In the genomic region with DNA sequence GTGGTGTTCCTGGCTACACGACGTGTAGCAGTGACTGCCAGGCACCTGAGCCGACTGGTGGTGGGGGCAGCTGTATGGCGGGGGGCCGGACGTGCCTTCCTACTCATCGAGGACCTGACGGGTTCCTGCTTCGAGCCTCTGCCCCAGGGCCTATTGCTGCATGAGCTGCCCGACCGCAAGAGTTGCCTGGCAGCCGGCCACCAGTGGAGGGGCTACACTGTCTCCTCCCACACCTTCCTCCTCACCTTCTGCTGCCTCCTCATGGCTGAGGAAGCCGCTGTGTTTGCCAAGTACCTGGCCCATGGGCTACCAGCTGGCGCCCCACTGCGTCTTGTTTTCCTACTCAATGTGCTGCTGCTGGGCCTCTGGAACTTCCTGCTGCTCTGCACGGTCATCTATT, we compare ENCODE assay signal across 12 mouse cellular contexts. TPM values are rescaled to one million over a fixed set of nuclear protein-coding genes. Genes with fewer than 3 reads are reported as not detected.
A peak's percentile ranks its signal among the peaks of the same experiment; 100 is the strongest.
DNase-seq lines count a peak whose midpoint lies in the region; ATAC-seq and TF ChIP-seq lines count a peak whose summit lies in the region.
"Had no signal": no experiment of that assay in that cellular context is flagged by ENCODE, and none has a peak within 500 bp of the region (broad histone marks: within the 10 kb centered on the region; RNA-seq: fewer than 3 reads in every experiment).

No protein-coding gene starts in this region.

- peaks cover 2% of the 10 kb centered on the region for H3K4me1 ChIP-seq in liver, adult 2 months (ENCODE audit: control insufficient read depth, insufficient read depth, low read length)
- peaks cover 12% of the 10 kb centered on the region; the same call in 1 of the 2 replicates for H3K4me1 ChIP-seq in liver, embryonic 11.5 days (replicated peaks; ENCODE audit: control insufficient read depth, insufficient read depth, low read length)
- H3K4me1 ChIP-seq in limb, embryonic 12.5 days (replicated peaks): peaks cover 15% of the 10 kb centered on the region
- peaks cover 23% of the 10 kb centered on the region for H3K4me1 ChIP-seq in testis, adult 2 months (ENCODE audit: control insufficient read depth, insufficient read depth, low read length)

- no peak overlapping the region for H3K4me2 ChIP-seq in liver, embryonic 11.5 days
- H3K4me2 ChIP-seq in limb, embryonic 12.5 days: peak overlapping the region; percentile 23; the same call in 1 of the 2 replicates
- H3K4me2 ChIP-seq: intestine, embryonic 15.5 days had no signal

- 86% methylated on average over 16 of the region's 16 CpGs for whole genome bisulfite sequencing in liver, adult 2 months
- 76% methylated on average over 16 of the region's 16 CpGs for WGBS in liver, embryonic 11.5 days
- WGBS in limb, embryonic 12.5 days: 76% methylated on average over 16 of the region's 16 CpGs

- peak; percentile 60 for DNase-seq in cerebellum, postnatal 10 days
- DNase-seq in liver, adult 2 months (ENCODE audit: extremely low read depth, low read depth, low spot score): no peak
- DNase-seq in liver, embryonic 11.5 days (ENCODE audit: low spot score): no peak
- no peak for DNase-seq in B cell, adult 2 months
- no peak for DNase-seq in spleen, postnatal 4 days (ENCODE audit: low spot score in 2 of 2)
- DNase-seq: cerebellum, postnatal 36 days; thymus, postnatal 25 days had no signal

- TF ChIP-seq POLR2A in liver, adult 2 months (IDR thresholded peaks at IDR 0.05; ENCODE audit: extremely low read depth, insufficient read depth, low read length): no peak
- TF ChIP-seq POLR2A in testis, adult 2 months (IDR thresholded peaks at IDR 0.05; ENCODE audit: control insufficient read depth, low read depth, low read length): no peak

- no peak for ATAC-seq in cerebellum, adult (ENCODE audit: insufficient number of reproducible peaks, low FRiP score, low TSS enrichment)
- ATAC-seq in liver, embryonic 11.5 days (replicated peaks; ENCODE audit: low FRiP score): no peak
- no peak for ATAC-seq in limb, embryonic 12.5 days (ENCODE audit: insufficient number of reproducible peaks, insufficient read depth, low FRiP score, low TSS enrichment, low read depth)
- ATAC-seq: intestine, embryonic 15.5 days had no signal

- no peak for TF ChIP-seq CTCF in liver, adult 2 months (IDR thresholded peaks at IDR 0.05; ENCODE audit: low read depth, low read length)
- no peak for TF ChIP-seq CTCF in testis, adult 2 months (IDR thresholded peaks at IDR 0.05; ENCODE audit: control insufficient read depth, insufficient read depth, insufficient replicate concordance, low read depth, low read length)

- H3K4me3 ChIP-seq in liver, adult 2 months (ENCODE audit: insufficient read depth, low read depth, low read length): peak overlapping the region; percentile 37; the same call in 1 of the 2 replicates
- H3K4me3 ChIP-seq in liver, embryonic 11.5 days (ENCODE audit: low read depth, low read length): no peak overlapping the region
- peak overlapping the region; percentile 11; the same call in 1 of the 2 replicates for H3K4me3 ChIP-seq in limb, embryonic 12.5 days (replicated peaks)
- H3K4me3 ChIP-seq in testis, adult 2 months (ENCODE audit: control insufficient read depth, low read depth, low read length): peak overlapping the region; percentile 30
- H3K4me3 ChIP-seq: intestine, embryonic 15.5 days; megakaryocyte, embryonic 14.5 days had no signal

- peaks cover 7% of the 10 kb centered on the region; the same call in 1 of the 2 replicates for H3K36me3 ChIP-seq in liver, adult 2 months (ENCODE audit: control insufficient read depth, insufficient read depth, low read length)
- peaks cover 6% of the 10 kb centered on the region; the same call in 1 of the 2 replicates for H3K36me3 ChIP-seq in liver, embryonic 11.5 days (ENCODE audit: control insufficient read depth, insufficient read depth, low read length)
- peaks cover 17% of the 10 kb centered on the region for H3K36me3 ChIP-seq in limb, embryonic 12.5 days
- no peaks in the 10 kb centered on the region for H3K36me3 ChIP-seq in testis, adult 2 months (ENCODE audit: control insufficient read depth, insufficient read depth, low read length)

- H3K27ac ChIP-seq in liver, adult 2 months (replicated peaks; ENCODE audit: insufficient read depth, low read depth, low read length): peak overlapping the region; percentile 85; the same call in 1 of the 2 replicates
- H3K27ac ChIP-seq in liver, embryonic 11.5 days (ENCODE audit: low read depth, low read length): no peak overlapping the region
- H3K27ac ChIP-seq in limb, embryonic 12.5 days: 0 out of 2 replicates have a peak overlapping the region, but pooled peaks have one; percentile 7
- no peak overlapping the region for H3K27ac ChIP-seq in testis, adult 2 months (ENCODE audit: control insufficient read depth, insufficient read depth, low read depth, low read length)
- H3K27ac ChIP-seq: intestine, embryonic 15.5 days had no signal

- no peaks in the 10 kb centered on the region for H3K27me3 ChIP-seq in liver, adult 2 months (ENCODE audit: control insufficient read depth, insufficient read depth, low read length)
- H3K27me3 ChIP-seq in liver, embryonic 11.5 days (replicated peaks; ENCODE audit: control insufficient read depth, insufficient read depth, low read length): no peaks in the 10 kb centered on the region
- H3K27me3 ChIP-seq in limb, embryonic 12.5 days: no peaks in the 10 kb centered on the region
- H3K27me3 ChIP-seq in testis, adult 2 months (ENCODE audit: control insufficient read depth, insufficient read depth, low read length): no peaks in the 10 kb centered on the region
- H3K27me3 ChIP-seq: intestine, embryonic 15.5 days; megakaryocyte, embryonic 14.5 days had no signal

- H3K9ac ChIP-seq in liver, adult 2 months (ENCODE audit: low read depth, low read length): peak overlapping the region; percentile 17; the same call in 1 of the 2 replicates
- no peak overlapping the region for H3K9ac ChIP-seq in liver, embryonic 11.5 days (ENCODE audit: low read depth, low read length)
- no peak overlapping the region for H3K9ac ChIP-seq in limb, embryonic 12.5 days (replicated peaks)
- H3K9ac ChIP-seq: intestine, embryonic 15.5 days had no signal

- no peaks in the 10 kb centered on the region for H3K9me3 ChIP-seq in liver, embryonic 11.5 days (ENCODE audit: control insufficient read depth, low read length)
- no peaks in the 10 kb centered on the region for H3K9me3 ChIP-seq in limb, embryonic 12.5 days
- H3K9me3 ChIP-seq: intestine, embryonic 15.5 days; megakaryocyte, embryonic 14.5 days had no signal

- H3K79me2 ChIP-seq in liver, adult 2 months (ENCODE audit: control insufficient read depth, insufficient read depth, low read length): 0 out of 2 replicates have a peak, but pooled peaks cover 9% of the 10 kb centered on the region

RNA-seq across cellular contexts. Expression of a gene that starts 1.0 kb away (rescaled TPM):
- 3.8 and 7.5 TPM in 2 replicates for total RNA-seq in liver, adult 2 months (2014; rRNA removed)
- 45.7 and 60.2 TPM in 2 replicates for polyA plus RNA-seq in liver, adult 2 months (2012; rRNA removed)
- polyA plus RNA-seq in liver, embryonic 11.5 days (2014; fragmentation: Nextera tagmentation; extraction: Ambion mirVana): 2.2 and 2.6 TPM in 2 replicates
- 16.0 and 16.1 TPM in 2 replicates for polyA plus RNA-seq in limb, embryonic 12.5 days (2016; fragmentation: Nextera tagmentation; extraction: Ambion mirVana)
- polyA plus RNA-seq in testis, adult 2 months (2012; rRNA removed): 40.2 and 52.7 TPM in 2 replicates

RNA-seq across cellular contexts. Expression of a gene that starts 1.5 kb away (rescaled TPM):
- total RNA-seq in liver, adult 2 months (2014; rRNA removed): 78.5 and 94.2 TPM in 2 replicates
- polyA plus RNA-seq in liver, adult 2 months (2012; rRNA removed): 46.9 and 59.9 TPM in 2 replicates
- 172 and 177 TPM in 2 replicates for polyA plus RNA-seq in liver, embryonic 11.5 days (2014; fragmentation: Nextera tagmentation; extraction: Ambion mirVana)
- polyA plus RNA-seq in limb, embryonic 12.5 days (2016; fragmentation: Nextera tagmentation; extraction: Ambion mirVana): 142 and 151 TPM in 2 replicates
- polyA plus RNA-seq in testis, adult 2 months (2012; rRNA removed): 7.6 and 8.4 TPM in 2 replicates

RNA-seq across cellular contexts. Expression of a gene that starts 8.7 kb away (rescaled TPM):
- total RNA-seq in liver, adult 2 months (2014; rRNA removed): 32.7 and 36.1 TPM in 2 replicates
- polyA plus RNA-seq in liver, adult 2 months (2012; rRNA removed): 46.8 and 57.2 TPM in 2 replicates
- polyA plus RNA-seq in liver, embryonic 11.5 days (2014; fragmentation: Nextera tagmentation; extraction: Ambion mirVana): 44.5 and 46.2 TPM in 2 replicates
- polyA plus RNA-seq in limb, embryonic 12.5 days (2016; fragmentation: Nextera tagmentation; extraction: Ambion mirVana): 3.7 and 4.0 TPM in 2 replicates
- 5.8 and 6.4 TPM in 2 replicates for polyA plus RNA-seq in testis, adult 2 months (2012; rRNA removed)

RNA-seq across cellular contexts. Expression of a gene that starts 14.5 kb away (rescaled TPM):
- total RNA-seq in liver, adult 2 months (2014; rRNA removed): 110 and 142 TPM in 2 replicates
- polyA plus RNA-seq in liver, adult 2 months (2012; rRNA removed): 55.9 and 56.9 TPM in 2 replicates
- polyA plus RNA-seq in liver, embryonic 11.5 days (2014; fragmentation: Nextera tagmentation; extraction: Ambion mirVana): 256 and 277 TPM in 2 replicates
- polyA plus RNA-seq in limb, embryonic 12.5 days (2016; fragmentation: Nextera tagmentation; extraction: Ambion mirVana): 210 and 260 TPM in 2 replicates
- 10.2 and 14.9 TPM in 2 replicates for polyA plus RNA-seq in testis, adult 2 months (2012; rRNA removed)

RNA-seq across cellular contexts. Expression of a gene that starts 15.1 kb away (rescaled TPM):
- total RNA-seq in liver, adult 2 months (2014; rRNA removed): 4.9 and 8.0 TPM in 2 replicates
- 15.4 and 20.4 TPM in 2 replicates for polyA plus RNA-seq in liver, adult 2 months (2012; rRNA removed)
- 21.2 and 23.1 TPM in 2 replicates for polyA plus RNA-seq in liver, embryonic 11.5 days (2014; fragmentation: Nextera tagmentation; extraction: Ambion mirVana)
- polyA plus RNA-seq in limb, embryonic 12.5 days (2016; fragmentation: Nextera tagmentation; extraction: Ambion mirVana): 19.9 and 22.4 TPM in 2 replicates
- 7.8 and 8.9 TPM in 2 replicates for polyA plus RNA-seq in testis, adult 2 months (2012; rRNA removed)

Comparison
In these comparisons a context has a peak if more than half of its experiments do, and no peak if none do; other contexts are left out.
1. H3K27ac ChIP-seq: peak in liver, adult 2 months (single experiment) and limb, embryonic 12.5 days (single experiment); none in liver, embryonic 11.5 days (single experiment) and testis, adult 2 months (single experiment).
2. DNase-seq: peak in cerebellum, postnatal 10 days (2 of 2); none in liver, adult 2 months (single experiment), liver, embryonic 11.5 days (single experiment), B cell, adult 2 months (0 of 2) and spleen, postnatal 4 days (0 of 2).